Mouse (Mus musculus): ENCODE measurements around the gene Kif6.

- TF ChIP-seq GATA1 (IDR thresholded peaks at IDR 0.05; ENCODE audit: borderline replicate concordance, low read length) (no peak), TAL1 (conservative IDR thresholded peaks at IDR 0.05; ENCODE audit: low read depth, low read length) (no peak), CTCF (IDR thresholded peaks at IDR 0.05; ENCODE audit: low read depth, low read length) (no peak), POLR2AphosphoS5 (IDR thresholded peaks at IDR 0.05; ENCODE audit: insufficient replicate concordance, low read depth, low read length) (no peak), GATA2 (IDR thresholded peaks at IDR 0.05; ENCODE audit: borderline replicate concordance, low read depth, low read length) (no peak)
Observed at GRCm38 (mm10) chr17:49872305-49872704, 257.4 kb downstream of the Kif6 start.
